Mouse (Mus musculus) thymus, adult 2 months (tissue): ENCODE measurements at regions not wholly inside any gene's neighbourhood (a gene's known extent, or its start where the extent isn't known, plus 50 kb on each side); places are given as distances from the start of the nearest gene placed in this dataset.

ENCODE experiments used
- DNase-seq: peaks from one replicate; pipeline ENCODE4 v3.0.0; 2021
- H3K27ac ChIP-seq: fragments of 200-500 bp; 2 replicates; pipeline ENCODE4 v1.5.1; 2012; ENCODE audit warnings: low read length, control low read depth; ENCODE audit not compliant: control insufficient read depth, insufficient read depth
- H3K27me3 ChIP-seq: fragments of 200-500 bp; 2 replicates; pipeline ENCODE4 v1.6.1; 2012; ENCODE audit warnings: mild to moderate bottlenecking, low read length, moderate library complexity, mixed read lengths; ENCODE audit not compliant: control insufficient read depth, insufficient read depth
- H3K36me3 ChIP-seq: fragments of 200-500 bp; 2 replicates; pipeline ENCODE4 v1.6.1; 2012; ENCODE audit warnings: mild to moderate bottlenecking, low read length, moderate library complexity; ENCODE audit not compliant: control insufficient read depth, insufficient read depth
- H3K4me1 ChIP-seq: fragments of 200-500 bp; replicated peaks from 2 replicates; pipeline ENCODE4 v1.6.1; 2012; ENCODE audit warnings: low read length; ENCODE audit not compliant: control insufficient read depth, insufficient read depth
- H3K4me3 ChIP-seq: fragments of 200-500 bp; 2 replicates; pipeline ENCODE4 v1.5.1; 2012; ENCODE audit warnings: mild to moderate bottlenecking, low read length, control low read depth, moderate library complexity; ENCODE audit not compliant: control insufficient read depth, insufficient read depth
- CTCF ChIP-seq: fragments of 200-500 bp; IDR thresholded peaks from 2 replicates; pipeline ENCODE4 v1.5.1; 2012; ENCODE audit warnings: mild to moderate bottlenecking, control low read depth, low read length, moderate library complexity, borderline replicate concordance; ENCODE audit not compliant: control insufficient read depth, poor library complexity, insufficient read depth; ENCODE audit errors: extremely low read depth
- POLR2A ChIP-seq: fragments of 200-500 bp; IDR thresholded peaks from 2 replicates; pipeline ENCODE4 v1.6.1; 2012; ENCODE audit warnings: mild to moderate bottlenecking, low read length, control low read depth, moderate library complexity; ENCODE audit not compliant: control insufficient read depth, poor library complexity, insufficient read depth; ENCODE audit errors: extremely low read depth
- WGBS: fragments of 180-500 bp; shearing (Covaris S2); methylation state at CpG from one replicate; pipeline ENCODE4 v1.1.7; 2018; 5-methylcytosine and 5-hydroxymethylcytosine counted together

DNA sequence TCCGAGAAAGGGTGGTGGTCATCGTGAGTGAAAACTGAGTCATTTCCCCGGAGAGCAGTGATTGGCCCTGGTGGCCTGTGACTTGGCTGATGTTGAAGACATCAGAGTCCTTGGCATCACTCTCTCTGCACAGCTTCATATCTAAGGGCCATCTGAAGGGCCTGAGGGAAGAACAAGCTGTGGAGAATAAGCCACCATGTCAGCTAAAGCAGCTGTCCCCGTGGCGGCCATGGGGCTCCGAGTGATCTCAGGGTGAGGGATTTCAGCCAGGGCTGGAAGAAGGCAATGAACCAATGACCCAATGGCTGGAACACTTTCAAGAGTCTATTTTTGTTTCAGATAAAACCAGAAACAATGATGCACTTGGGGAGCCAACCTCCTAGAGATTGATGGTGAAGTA is 62.2 kb downstream of the Ttc32 start:
- H3K36me3 ChIP-seq = no peaks in the 10 kb centered on the region
- DNase-seq = no peak
- no peaks in the 10 kb centered on the region for H3K27me3 ChIP-seq
- TF ChIP-seq CTCF (no peak), POLR2A (no peak)
- H3K4me1 ChIP-seq = no peaks in the 10 kb centered on the region
- H3K27ac ChIP-seq = no peak overlapping the region
- WGBS = 92% methylated on average over 6 of the region's 6 CpGs
- H3K4me3 ChIP-seq = no peak overlapping the region

DNA sequence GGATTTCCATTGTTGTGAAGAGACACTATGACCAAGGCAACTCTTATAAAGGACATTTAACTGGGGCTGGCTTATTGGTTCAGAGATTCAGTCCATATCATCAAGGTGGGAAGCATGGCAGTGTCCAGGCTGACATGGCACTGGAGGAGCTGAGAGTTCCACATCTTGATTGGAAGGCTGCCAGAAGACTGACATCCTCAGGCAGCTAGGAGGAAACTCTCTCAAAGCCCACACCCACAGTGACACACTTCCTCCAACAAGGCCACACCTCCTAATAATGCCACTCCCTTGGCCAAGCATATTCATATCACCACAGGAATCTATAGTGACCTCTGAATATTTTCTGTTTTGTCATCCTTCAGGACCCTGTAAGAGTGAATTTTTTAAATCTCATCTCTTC is 65.3 kb downstream of the Ttc32 start:
- no peaks in the 10 kb centered on the region for H3K4me1 ChIP-seq
- TF ChIP-seq CTCF (no peak), POLR2A (no peak)

DNA sequence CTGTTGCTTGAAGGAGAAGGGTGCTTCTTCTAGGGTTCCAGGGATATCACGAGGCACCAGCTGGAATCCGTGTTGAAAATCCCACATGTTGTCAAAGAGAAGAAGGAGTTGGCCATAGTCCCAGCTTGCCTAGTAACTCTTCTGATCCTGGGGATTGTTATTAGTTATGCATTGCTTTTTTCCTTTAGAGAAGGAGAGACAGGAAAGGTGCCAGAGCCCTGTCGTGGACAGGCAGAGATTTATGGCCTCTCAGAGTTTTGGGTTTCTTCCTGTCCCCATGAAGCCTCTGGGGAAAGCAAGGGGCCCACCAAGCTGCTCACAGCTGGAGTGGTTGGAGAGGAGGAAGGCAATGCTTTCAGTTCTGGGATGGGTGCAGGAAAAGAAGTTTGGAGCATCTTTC is 76.6 kb downstream of the Ttc32 start:
- no peak for TF ChIP-seq POLR2A
- no peak for TF ChIP-seq CTCF
- no peaks in the 10 kb centered on the region for H3K36me3 ChIP-seq
- DNase-seq = no peak
- H3K4me3 ChIP-seq = no peak overlapping the region
- no peaks in the 10 kb centered on the region for H3K27me3 ChIP-seq
- H3K4me1 ChIP-seq = no peaks in the 10 kb centered on the region
- H3K27ac ChIP-seq = no peak overlapping the region
- WGBS = 53% methylated on average over 3 of the region's 3 CpGs

More for the DNA sequence above, 65.3 kb downstream of the Ttc32 start:
- H3K27me3 ChIP-seq = no peaks in the 10 kb centered on the region
- no peak overlapping the region for H3K4me3 ChIP-seq
- H3K36me3 ChIP-seq = no peaks in the 10 kb centered on the region
- H3K27ac ChIP-seq = no peak overlapping the region
- no peak for DNase-seq

DNA sequence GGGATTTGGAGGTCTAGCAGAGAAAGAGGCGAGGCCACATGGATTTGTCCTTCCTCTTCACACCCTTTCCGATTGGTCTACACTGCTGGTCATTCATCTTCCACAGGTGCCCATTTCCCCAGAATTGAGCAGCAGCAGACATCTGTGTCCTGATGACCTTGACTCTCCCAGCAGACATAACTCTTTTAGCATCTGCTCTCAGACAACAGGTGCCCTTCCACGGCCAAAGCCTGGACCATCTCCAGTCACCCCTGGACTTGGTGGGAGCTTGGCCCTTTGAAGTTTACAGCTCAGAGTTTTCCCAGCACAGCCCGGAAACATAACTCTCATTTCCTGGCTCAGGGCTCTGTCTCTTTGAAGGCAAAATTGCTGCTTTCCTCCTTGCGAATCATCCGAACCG is 80.0 kb downstream of the Ttc32 start:
- H3K27ac ChIP-seq = no peak overlapping the region
- no peak for DNase-seq
- WGBS = 64% methylated on average over 7 of the region's 7 CpGs
- no peaks in the 10 kb centered on the region for H3K27me3 ChIP-seq
- no peak overlapping the region for H3K4me3 ChIP-seq
- no peaks in the 10 kb centered on the region for H3K4me1 ChIP-seq
- no peaks in the 10 kb centered on the region for H3K36me3 ChIP-seq
- TF ChIP-seq POLR2A (no peak), CTCF (no peak)

DNA sequence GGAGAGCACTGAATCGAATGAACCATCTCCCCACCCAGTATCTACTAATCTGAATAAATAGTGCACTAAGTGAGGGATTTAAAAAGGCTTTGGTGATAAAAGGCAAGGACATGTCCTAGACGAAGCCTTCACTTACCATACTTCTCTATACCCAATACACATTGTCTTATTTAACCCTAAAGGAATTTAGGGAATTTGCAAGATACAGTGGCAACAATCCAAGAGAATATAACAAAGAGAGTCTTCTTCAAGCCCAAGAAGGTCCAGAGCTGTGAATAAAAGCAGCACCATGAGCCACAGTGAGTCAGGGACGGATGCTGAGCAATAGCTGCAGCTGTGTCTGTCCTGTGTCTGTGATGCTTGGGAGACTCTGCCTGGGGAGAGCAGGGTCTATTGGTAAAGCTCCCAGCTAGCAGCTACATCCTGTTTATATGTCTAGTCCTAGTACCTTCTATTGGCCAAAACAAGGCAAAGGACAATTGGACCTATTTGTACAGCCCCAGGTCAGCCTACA is 82.4 kb downstream of the Ttc32 start:
- no peak overlapping the region for H3K4me3 ChIP-seq
- WGBS = 87% methylated on average over 3 of the region's 3 CpGs
- H3K27me3 ChIP-seq = no peaks in the 10 kb centered on the region
- TF ChIP-seq CTCF = no peak
- no peak for TF ChIP-seq POLR2A
- no peak for DNase-seq
- H3K27ac ChIP-seq = no peak overlapping the region
- H3K4me1 ChIP-seq = no peaks in the 10 kb centered on the region
- H3K36me3 ChIP-seq = no peaks in the 10 kb centered on the region

DNA sequence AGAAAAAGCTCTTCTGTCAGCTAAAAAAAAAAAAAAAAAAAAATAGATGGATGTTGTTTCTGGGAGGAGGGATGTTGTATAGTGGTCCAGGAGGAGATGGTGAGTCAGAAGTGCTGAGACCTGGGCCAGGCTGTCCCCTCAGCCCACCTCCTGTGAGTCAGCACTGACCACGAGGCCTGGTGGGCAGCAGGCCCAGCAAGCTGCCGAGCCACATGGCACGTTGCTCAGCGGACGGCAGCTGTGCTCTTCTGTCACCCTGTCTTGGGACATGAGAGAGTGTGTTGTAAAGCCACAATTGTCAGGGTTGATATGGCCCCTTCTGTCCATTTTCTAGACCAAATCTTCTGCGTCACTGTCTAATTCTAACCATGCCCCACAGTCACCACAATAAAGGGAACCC is 83.9 kb downstream of the Ttc32 start:
- no peak for DNase-seq
- Histone ChIP-seq H3K27ac (no peak overlapping the region), H3K36me3 (no peaks in the 10 kb centered on the region), H3K4me1 (no peaks in the 10 kb centered on the region), H3K4me3 (no peak overlapping the region), H3K27me3 (no peaks in the 10 kb centered on the region)
- 85% methylated on average over 6 of the region's 6 CpGs for WGBS
- no peak for TF ChIP-seq POLR2A

DNA sequence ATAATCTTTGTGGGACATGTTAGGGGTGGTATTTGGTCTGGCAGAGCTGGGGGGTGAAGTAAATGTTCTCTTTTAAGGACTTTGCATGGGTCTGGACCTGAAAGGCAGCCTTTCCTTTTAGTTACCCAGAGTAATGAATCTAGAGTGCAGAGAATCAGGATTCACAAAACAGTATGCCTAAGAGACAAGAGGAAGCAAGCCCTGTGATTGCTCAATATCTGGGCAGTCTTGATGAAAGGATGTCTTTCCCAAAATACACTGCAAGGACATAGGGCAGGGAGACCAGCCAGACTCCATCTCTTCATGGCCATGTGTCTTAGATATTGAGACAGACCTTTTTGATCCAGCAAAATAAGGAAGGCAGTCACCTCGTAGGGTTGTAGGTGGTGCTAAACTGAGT is 84.3 kb downstream of the Ttc32 start:
- DNase-seq = no peak
- Histone ChIP-seq H3K27ac (no peak overlapping the region), H3K4me3 (no peak overlapping the region), H3K27me3 (no peaks in the 10 kb centered on the region), H3K36me3 (no peaks in the 10 kb centered on the region), H3K4me1 (no peaks in the 10 kb centered on the region)
- TF ChIP-seq POLR2A (no peak), CTCF (no peak)
- 88% methylated on average over 1 of the region's 1 CpGs for WGBS
